Mouse (Mus musculus) cerebellum, postnatal 36 days (tissue): Measurements from ENCODE around the gene Hrasls5.
A peak's percentile ranks its signal among the peaks of the same experiment; 100 is the strongest.

Source experiments
- DNase-seq, 2 experiments: peaks; one replicate each; pipeline ENCODE4 v3.0.0; 2021 to 2022; ENCODE audit warnings: mixed read lengths in 2 of 2

Gene Hrasls5

DNA sequence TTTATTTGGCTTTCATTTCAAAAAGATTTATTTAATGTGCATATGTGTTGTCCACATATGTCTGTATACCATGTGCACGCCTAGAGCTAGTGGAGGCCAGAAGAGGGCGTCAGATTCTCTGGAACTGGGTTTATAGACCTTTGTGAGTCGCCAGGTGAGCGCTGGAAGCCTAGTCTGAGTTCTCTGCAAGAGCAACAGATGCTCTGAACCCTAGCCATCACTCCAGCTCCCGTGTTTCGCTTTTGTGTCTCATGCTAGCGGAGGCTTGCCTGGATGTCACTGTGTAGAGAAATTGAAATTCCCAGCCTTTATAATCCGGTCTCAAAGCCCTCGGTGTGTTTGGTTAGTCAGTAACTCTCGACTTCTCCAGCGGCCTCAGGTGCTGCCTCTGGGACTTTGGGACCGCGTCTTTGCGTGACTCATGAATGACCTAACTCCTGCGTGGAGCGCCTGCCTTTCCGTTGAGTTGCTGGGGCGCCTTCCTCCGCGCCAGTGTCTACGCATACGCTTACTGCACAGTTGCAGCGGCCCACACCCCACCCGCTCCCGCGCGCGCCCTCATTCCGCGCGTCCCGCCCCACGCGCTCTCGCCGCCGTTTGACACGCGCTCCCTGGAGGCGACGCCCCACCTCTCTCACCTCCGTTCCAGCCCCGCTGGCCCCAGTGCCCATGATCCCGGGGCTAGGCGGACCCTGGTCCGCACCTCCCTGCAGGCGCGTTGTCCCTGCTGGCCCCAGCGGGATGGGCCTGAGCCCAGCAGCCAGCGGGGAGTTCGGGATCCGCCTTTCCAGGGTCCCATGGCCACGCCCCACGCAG, at the start of gene Hrasls5:
Gene Hrasls5, plus strand, starts transcription at position 600 of the 816 bp plus-strand sequence.
- no peak for DNase-seq

DNA sequence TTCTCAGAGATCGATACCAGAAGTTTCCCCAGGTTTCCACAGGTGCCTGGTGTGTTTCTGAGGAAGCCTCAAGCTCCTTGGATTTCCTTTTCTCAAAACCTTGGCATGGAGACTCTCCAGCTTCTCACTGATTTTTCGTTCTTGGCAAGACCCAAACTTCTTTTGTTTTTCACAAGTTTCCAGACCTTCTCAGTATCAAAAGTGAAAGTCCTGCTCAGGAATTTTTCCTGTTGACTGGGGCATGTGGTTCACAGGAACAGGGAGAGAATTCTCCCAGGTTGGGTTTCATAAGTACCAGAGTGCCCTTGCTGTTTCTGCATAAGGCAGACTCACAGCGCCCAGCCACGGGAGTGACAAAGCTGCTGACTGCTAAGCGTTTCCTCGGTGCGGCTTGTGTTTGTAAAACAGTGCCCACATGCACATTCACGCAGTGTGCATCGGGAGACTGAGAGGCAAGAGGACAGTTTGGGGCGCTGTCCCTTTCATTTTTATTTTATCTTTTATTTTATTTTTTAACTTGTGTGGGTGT, 49.7 kb upstream of the Hrasls5 start:
- DNase-seq = no peak

GRCm38 (mm10) chr19:7563676-7564075, 48.7 kb upstream of the Hrasls5 start:
- DNase-seq = no peak

DNA sequence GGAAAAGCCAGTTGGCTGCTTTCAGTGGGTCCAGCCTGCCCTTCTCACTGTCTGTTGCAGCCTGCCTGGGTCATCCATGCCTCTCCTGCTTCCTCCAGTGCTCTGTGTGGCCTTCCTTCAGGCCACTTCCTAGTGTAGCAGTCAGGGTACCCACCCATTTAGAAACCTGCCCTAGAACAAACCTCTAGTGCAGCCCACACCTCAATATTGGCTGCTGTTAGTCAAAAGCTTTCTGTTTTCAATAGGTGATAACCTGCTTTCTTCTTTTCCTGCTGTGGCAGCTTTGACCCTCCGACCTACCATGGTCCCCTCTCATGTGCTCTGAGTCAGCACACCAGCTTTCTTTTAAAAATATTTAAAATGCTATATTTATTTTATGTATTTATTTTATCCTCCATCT, 47.9 kb upstream of the Hrasls5 start:
- DNase-seq = no peak

DNA sequence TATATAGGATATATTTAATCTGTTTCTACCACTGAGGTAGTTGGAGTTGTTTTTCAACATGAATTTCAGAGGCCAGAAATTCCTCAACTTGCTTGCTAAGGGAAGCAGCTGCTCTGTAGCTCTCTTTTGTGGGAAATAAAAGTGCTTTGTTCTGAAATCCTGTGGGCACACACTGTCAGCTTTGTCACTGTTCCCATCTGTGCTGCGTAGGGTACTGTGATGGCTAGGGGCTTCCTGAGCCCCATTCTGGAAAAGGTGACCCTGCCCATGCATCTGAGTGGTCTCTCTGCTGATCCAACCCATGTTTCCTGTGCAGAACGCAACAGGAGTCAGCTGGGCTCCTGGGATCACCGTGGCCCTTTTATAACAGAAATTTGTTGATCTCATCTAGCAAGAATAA, 45.5 kb upstream of the Hrasls5 start:
- DNase-seq = no peak

- no peak for DNase-seq
Observed at GRCm38 (mm10) chr19:7568364-7568763, 44.0 kb upstream of the Hrasls5 start.

- DNase-seq = no peak
Observed at GRCm38 (mm10) chr19:7569650-7570049, 42.7 kb upstream of the Hrasls5 start.

GRCm38 (mm10) chr19:7576180-7576579, 36.2 kb upstream of the Hrasls5 start:
- DNase-seq = no peak

DNA sequence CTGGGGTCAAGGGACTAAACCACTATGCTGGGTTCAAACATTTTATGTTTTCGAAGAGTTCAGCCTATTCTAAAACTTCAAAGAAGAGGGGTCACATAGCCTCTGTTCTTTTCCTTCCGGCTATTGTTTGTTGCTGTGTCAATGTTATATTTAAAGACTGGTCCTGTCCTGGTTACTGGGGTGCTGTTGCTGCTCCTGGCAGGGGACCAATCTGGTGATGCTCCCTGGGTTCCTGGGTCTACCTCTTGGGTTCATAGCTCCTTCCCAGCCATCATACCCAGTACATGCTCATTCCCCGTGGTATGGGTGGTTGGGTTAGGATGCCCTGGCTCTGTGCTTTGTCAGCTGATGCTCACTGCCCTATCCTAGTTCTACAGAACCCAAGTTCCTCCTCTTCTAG, 34.6 kb upstream of the Hrasls5 start:
- no peak for DNase-seq

DNA sequence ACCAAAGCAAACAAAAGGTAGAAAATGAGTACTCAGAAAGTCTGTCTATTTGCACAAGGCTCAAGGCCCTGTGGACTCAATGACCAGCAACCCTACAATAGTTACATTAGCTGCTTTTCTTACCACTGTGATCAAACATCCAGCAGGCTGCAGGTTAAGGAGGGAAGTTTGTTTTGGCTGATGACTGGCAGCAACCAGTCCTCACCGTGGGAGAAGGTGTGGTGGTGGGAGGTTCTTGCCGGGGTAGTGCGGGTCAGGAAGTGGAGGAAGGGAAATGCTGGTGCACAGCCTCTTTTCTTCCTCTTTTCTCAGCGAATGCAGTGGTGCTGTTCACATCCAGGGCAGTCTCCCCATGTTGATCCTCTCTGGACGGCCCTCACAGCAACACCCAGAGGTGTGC, 31.3 kb upstream of the Hrasls5 start:
- DNase-seq = no peak

- DNase-seq = no peak
Observed at GRCm38 (mm10) chr19:7583101-7583500, 29.2 kb upstream of the Hrasls5 start.

DNA sequence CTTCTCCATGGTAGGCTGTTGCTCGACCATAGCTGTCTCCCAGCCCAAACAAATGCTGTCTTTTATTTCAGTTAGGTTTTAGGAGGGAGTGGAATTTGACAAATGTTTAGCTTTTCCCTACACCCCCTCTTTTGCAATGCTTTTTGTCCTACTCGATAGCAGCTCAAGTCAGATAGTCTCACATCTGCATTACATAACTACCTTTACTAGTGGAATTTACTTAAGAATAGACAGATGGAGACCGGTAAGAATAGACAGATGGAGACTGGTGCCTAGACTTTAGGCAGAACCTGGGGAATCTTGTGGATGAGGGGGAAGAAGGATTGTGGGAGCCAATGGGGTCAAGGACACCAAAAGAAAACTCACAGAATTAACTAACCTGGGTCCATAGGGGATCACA, 28.7 kb upstream of the Hrasls5 start:
- no peak for DNase-seq

- DNase-seq = no peak
Observed at GRCm38 (mm10) chr19:7585279-7585678, 27.1 kb upstream of the Hrasls5 start.

- no peak for DNase-seq
Observed at GRCm38 (mm10) chr19:7585764-7586163, 26.6 kb upstream of the Hrasls5 start.

- no peak for DNase-seq
Observed at GRCm38 (mm10) chr19:7590795-7591194, 21.5 kb upstream of the Hrasls5 start.

- no peak for DNase-seq
Observed at GRCm38 (mm10) chr19:7592018-7592417, 20.3 kb upstream of the Hrasls5 start.

GRCm38 (mm10) chr19:7595534-7595933, 16.8 kb upstream of the Hrasls5 start:
- DNase-seq = no peak

DNA sequence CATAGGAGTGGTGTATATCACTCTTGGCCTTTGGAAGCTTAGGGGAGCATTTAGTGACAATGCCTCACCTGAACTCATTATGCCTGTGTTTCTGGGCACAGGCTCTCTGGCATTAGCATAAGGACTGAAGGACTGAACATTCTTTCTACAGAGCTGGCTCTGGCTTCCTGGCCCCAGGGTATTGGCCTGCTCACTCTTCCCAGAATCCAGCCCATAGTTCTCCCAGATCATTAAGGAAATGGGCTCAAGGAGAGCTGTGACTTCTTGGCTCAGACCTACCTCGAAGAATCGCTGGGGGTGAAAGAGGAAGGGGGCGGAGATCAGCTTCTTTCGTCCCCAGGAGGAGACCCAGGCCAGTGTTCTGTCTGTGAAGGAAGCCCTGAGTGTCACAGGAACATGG, 13.9 kb upstream of the Hrasls5 start:
- DNase-seq = no peak

- DNase-seq = no peak
Observed at GRCm38 (mm10) chr19:7601551-7601950, 10.8 kb upstream of the Hrasls5 start.

DNA sequence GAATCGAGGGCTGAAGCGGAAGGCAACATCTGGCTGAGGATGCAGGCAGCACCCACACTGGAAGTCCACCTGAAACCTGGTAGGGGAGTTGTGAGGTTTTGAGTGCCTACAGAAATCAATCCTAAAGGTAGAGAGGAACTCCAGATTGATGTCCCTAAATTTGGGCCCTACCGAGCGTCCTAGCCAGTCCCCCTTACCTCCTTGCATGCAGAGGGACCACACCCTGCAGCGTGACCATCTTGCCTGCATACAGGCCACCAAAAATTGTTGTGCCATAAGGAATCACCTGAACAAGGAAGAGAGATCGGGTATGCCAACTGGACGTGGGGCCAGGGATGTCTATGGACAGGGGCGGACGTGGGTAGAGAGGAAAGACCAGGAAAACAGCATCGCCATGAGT, 8.2 kb upstream of the Hrasls5 start:
- no peak for DNase-seq

DNA sequence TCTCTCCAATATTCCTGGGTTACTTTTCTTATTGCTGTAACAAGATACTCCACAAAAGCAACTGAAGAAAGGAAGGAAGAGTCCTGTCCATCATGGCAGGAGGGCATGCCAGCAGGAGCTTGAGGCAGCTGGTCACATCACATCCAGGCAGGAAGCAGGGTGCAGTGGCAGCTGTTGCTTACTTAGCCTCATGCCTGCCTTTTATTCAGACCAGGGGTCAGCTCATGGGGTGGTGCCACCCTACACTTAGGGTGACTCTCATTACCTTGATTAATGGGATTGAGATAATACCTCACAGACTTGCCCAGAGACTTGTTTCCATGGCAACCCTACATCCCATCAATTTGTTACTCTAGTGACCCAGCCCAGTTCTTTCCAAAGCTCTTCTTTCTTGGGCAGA, 7.3 kb upstream of the Hrasls5 start:
- DNase-seq = no peak

DNA sequence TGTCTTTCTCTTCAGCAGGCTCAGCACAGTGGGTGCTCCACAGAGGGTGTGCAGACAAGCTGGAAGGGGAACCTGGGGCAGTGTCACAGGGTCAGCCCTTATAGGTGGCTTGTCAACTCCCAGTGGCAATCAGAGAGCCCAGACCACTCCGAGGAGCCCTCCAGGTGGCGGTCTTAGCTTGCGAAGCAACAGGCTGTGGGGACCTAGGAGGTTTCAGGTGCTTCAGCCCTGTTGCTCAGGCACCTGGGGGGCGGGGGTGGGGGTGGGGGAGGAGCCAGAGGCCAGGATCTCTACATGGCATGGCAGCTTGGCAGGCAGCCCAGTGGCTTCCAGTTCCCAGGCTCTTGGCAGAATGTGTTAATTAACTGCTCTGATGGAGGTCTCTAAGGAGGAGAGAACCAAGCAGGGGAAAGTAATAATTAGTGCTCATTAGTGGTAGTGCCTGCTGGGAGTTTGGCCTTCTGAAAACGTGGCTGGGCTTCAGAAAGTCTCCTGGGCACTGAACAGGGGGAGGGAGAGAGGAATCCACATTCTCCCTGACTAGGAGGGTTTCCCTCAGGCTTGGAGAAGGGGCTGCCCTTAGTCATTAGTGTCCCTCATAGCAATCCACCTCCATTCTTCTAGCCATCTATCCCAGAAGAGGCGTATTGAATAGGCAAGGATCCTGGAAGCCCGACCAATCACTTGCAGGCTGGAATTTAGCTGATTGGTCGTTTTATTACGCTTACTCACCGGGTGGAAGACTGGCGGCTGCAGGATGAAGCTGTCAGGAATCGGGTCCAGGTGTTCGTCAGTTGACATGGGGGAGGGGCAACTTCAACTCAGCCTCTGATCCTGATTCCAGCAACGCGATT, 6.2 kb upstream of the Hrasls5 start:
- peak; percentile 34 to 48 for DNase-seq

DNA sequence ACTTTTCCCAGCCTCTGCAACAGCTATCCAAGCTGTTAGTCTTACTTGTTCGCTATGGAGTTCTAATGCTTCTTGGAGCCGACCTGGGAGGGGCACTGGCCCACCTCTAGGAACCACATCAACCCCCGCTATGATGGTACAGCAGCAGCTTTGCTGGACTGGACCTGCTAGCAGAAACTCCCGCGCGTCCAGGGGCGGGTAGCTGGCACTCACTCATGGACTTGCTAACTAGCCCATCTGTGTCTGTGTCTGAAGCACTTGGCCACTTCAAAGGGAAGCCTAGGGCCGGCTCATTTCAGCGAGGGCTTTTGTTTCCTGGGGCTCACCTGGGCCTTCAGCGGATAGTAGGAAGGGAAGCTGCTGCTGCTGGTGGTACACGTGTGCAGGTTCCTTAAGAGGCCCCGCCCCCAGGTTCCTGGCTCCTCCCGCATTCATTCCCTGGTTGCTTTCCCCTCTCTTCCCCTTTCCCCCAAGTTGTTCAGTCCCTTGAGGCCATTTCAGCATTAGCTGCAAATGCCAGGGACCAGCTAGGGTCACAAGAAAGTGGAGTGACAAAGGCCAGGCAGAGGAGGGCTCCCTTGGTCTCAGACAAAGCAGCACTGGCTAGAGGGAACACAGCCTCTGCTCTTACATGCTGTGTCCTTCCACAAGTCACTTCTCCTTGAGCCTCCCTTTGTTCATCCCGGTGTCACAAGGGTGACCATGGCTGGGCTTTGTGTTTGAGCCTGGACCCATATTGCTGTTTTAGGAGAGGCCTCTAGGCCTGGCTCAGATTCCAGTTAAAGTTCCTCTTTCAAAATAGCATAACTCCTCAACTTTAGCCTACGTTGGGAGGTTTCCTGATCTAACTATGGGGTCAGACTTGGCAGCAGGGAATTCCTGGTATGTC, 5.3 kb upstream of the Hrasls5 start, which contains the start of gene Lgals12:
Gene Lgals12, minus strand, starts transcription at position 393 of the 889 bp plus-strand sequence.
- DNase-seq = peak; percentile 8 to 12
